Mouse (Mus musculus) thymus, postnatal 4 days (tissue): ENCODE measurements around the gene Get4.

Source experiments
- DNase-seq: peaks from one replicate; pipeline ENCODE4 v3.0.0; 2021

Gene Get4

DNA sequence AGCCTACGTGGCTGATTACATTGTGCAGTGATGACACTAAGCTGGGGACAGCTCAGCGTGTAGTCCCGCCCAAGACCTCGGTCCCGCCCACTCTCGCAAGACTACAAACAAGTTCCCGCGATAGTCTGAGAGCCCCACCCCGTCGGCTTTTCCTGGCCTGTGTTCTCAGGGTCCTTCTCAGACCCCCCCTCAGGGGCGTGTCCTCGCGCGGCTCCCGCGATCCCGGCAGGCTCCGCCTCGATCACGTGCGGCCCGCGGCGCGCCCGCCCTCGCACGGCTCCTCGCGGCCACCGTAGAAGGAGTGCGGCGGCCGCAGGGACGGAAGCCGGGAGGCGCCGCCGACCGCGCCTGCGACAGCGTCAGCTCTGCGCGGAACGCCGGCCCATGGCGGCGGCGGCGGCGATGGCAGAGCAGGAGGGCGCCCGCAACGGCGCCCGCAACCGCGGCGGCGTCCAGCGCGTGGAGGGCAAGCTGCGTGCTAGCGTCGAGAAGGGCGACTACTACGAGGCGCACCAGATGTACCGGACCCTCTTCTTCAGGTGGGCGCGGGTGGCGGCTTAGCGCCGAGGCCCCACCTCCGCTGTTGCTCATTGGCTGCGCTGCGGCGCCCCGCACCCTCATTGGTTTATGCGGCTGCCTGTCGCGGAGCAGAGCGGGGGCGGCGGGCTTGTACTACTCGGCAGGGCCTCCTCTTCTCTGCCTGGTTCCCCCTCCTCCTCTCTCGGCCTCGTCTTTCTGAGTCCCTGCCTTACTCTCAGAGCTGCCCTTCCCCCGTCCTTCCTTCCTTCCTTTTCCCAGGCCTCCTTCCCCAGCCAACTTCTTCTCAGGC is at the start of gene Get4:
Gene Get4, plus strand, starts transcription at position 244 of the 829 bp plus-strand sequence.
- peak; percentile 99 for DNase-seq

DNA sequence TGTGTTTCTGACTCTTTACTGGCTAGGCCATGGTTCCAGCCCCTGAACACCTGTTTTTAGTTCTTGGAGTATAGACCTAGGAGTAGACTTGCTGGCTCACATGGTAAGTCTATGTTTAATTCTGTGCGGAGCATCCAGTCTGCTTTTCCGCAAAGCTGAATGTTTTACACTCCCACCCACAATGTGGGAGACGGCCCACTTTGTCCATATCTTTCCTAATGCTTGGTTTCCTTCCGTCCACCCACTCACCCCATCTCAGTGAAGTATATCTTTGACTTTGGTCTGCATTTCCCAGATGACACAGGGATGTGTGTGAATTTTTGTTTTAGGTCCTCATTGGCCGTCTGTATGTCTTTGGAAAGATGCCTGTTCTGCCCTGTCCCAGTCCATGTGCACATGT is 48.8 kb upstream of the Get4 start:
- no peak for DNase-seq

- DNase-seq: no peak
Measured at GRCm38 (mm10) chr5:139206081-139206480, 46.0 kb upstream of the Get4 start.

DNA sequence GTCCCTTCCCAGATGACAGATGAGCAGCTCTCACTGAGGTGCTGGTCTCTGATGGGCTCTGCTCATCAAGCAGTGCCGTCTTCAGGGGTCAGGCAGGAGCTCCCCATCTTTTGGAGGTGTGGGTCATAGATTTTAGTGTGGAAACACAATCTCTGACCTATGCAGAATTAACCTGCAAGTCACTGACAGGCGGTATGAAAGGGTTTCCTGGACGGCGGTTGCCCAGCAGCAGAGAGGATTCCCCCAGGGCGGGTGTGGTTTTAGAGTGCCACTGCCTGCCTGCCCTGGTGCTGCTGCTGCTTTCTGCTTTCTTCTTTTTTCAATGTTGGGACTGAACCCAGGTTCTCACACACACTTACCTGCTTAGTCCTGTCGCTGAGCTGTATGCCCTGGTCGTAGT is 45.6 kb upstream of the Get4 start:
- DNase-seq: peak; percentile 37

DNA sequence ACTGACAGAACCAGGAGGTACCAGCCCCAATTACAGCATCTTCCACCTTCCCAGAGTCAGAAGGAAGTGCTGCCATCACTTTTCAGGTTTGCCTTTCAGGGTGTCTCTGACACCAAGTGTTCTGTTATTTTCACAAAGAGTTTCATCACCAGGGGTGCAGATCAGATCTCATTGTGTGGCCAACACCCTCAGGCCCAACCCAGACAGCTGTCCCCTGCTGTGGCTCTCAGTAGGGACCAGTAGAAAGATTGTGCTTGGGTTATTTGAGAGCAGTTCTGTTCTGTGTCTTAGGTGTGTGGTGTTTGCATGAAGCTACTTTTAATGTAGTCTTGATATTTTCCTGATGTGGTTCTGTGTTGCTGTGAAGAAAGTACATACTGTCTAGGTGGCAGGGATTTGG is 43.9 kb upstream of the Get4 start:
- no peak for DNase-seq

DNA sequence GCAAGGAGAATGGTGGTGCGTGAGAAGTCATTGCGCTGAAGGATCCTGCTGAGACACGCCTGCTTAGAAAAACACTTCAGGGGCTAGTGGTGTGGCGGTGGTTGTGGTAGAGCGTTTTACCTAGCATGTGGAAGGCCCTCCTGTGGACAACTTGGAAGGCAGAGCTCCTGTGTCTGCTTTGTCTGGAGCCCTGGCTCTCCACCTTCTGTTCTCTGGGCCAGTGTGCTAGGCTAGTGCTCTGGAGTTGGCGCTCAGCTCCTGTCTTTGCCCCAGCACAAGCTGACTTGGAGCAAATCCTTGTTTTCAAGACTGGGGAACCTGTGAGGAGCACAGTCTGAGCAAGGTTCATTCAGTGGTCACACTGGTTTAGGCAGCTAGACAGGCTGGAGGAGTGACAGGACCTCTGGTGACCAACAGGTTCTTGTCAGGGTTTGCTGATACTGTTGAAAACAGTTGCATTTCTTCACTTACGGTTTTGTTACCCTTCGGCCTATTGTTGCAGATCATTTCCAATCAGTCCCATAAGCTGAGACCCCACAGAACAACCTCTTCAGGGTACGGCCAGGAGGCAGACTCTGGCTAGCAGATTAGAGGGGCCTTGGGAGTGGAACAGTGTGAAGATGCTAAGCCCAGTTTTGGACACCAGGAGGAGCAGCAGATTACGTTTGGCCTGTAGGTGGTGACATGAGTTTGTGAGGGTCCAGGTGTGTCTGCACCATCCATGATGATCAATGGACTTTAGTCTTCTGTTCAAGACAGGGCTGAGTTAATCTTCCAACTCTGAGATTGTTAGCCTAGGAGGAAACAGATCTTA is 43.0 kb upstream of the Get4 start:
- DNase-seq: peak; percentile 29

DNA sequence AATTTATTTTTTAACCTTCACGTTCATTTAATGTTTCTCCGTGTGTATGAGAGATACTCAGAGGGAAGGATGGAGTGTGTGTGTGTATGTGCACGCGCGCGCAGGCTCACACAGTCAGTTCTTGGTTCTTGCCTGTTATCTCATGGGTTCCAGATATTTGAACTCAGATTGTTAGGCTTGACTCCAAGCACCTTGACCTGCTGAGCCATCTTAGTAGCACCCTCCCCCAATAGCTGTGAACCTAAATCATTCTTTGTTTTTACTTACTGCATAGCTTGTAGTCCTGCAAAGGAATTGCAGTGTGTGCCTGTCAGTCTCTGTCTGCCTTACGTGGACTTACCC is 42.5 kb upstream of the Get4 start:
- no peak for DNase-seq

DNA sequence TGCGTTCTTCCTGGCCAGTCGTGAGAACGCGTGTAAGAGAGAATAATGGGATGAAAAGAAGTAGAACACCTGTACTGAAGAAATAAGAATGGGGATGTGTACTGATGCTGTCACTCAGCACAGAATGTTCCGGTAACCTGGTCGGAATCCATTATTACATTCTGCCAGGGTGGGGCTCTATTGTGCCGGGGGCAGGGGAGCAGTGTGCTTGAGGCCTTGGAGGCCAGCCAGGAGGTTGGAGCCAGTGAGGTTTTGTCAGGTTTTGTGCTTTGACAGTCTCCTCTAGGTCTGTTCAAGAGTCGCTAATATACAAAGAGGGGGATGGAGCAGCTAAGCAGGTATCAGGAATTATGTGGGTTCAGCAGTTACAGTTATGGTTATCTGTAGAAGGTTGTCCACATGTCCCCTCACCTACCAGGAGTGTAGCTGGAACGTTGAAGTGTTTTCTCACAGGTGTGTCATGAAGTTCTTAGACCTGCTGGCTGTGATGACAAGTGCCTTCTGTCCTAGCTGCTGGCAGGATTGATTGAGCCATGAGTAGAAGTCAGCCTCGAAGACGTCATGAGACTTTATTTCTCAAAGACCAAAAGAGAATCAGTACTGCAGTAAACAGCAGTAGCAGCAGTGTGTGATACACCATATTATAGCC is 40.3 kb upstream of the Get4 start:
- no peak for DNase-seq

DNA sequence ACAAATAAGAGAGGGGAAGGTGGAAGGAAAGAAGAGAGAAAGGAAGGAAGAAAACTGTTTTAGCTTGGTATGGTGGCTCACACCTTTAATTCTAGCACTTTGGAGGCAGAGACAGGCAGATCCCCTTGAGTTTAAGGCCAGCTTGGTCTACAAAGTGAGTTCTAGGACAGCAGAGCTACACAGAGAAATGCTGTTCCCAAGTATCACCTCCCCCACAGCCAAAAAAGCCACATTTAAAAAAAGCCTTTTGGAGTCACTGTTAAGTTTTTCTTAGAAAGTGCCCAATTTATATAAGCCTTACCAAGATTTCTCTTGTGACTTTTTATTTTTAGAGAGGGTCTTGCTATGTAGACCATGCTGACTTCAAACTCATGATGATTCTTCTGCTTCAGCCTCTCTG is 37.8 kb upstream of the Get4 start:
- no peak for DNase-seq

- DNase-seq: no peak
Measured at GRCm38 (mm10) chr5:139215184-139215583, 36.9 kb upstream of the Get4 start.

DNA sequence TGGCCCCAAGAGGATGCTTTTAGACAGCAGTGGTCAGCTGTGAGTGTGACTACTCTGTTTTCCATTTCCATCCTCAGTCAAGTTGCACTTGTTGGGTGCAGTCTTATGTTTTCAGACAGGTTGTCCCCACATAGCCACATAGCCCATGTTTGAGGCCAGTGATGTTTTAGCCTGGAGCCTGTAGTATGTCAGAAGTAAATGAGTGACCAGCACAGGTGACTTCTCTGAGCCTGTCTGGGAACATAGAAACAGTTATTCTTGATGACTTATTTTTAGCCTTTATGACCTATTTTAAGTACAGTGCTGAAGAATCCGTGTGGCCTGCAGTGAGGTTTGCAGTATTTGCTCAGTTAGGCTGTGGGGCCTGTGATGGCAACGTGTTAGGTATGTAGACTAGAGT is 36.0 kb upstream of the Get4 start:
- no peak for DNase-seq

- DNase-seq: no peak
Measured at GRCm38 (mm10) chr5:139216774-139217173, 35.4 kb upstream of the Get4 start.

GRCm38 (mm10) chr5:139220006-139220515 is 32.1 kb upstream of the Get4 start:
- no peak for DNase-seq

- DNase-seq: no peak
Measured at GRCm38 (mm10) chr5:139220610-139221009, 31.5 kb upstream of the Get4 start.

DNA sequence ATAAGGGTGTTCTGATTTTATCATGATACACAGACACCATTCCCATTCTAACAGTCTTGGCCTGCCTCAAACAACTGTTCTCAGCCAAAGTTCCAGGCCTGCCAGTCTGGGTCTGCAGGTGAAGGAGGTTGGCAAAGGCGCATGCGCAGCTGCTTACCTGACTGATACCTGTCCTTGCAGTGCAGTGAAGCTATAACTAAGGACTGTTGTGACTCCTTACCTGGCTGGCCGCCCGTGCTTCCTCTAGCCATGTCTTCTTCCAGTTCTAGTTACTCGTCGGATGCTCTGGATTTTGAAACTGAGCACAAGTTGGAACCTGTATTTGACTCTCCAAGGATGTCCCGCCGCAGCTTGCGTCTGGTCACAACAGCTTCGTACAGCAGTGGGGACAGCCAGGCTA is 28.8 kb upstream of the Get4 start:
- DNase-seq: no peak

DNA sequence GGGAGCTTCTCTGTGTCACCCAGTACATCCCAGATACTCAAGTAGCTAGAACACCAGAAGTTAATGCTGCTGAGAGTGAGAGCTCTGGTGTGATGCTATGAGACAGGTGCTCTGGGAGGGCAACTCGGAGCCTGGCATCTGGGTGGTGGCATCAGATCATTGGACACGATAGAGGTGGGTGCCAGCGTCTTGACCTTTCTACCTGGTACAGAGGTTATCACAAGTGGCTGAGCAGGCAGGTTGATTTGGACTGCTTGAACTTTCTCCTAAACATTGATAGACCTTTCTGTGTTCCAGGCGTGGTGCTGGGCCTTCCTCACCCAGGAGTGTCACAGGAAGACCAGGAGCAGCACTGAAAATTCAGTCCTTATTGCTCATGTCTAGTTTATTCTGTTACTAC is 24.9 kb upstream of the Get4 start:
- no peak for DNase-seq

DNA sequence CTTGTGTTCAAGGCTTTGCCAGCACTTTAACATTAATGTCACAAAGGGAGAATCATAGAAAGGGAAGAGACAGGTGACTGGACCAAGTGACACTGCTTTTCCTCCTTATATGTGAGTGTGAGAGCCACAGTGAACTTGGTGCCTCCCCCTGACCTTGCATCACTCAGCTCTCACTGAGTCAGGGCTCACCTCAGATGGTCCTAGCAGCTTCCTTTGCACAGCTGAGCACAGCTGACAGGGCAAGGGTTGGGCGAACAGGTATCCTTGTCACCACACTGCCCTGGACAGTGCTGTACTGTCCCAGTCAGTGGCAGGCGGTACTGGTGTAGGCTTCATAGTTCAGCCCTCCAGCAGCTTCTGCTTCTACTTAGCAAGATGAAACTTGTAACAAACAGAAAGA is 24.5 kb upstream of the Get4 start:
- no peak for DNase-seq

DNA sequence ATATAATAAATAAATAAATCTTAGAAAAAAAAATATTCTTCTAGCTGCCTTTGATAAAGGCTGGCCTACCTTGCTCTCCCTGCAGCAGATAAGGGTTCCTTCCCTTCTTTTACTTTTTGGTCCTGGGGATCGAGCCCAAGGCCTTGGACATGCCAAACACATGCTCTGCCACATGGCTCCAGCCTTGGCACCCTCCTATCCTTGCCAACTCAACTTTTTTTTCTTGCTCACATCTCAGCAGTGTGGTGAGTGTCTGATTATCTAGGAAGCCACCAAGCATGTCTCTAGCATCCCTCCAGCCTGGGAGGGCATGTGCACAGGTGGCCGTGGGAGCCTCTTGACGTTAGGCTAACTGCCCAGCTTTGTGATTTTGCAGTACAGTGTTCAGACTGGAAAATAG is 23.8 kb upstream of the Get4 start:
- no peak for DNase-seq

DNA sequence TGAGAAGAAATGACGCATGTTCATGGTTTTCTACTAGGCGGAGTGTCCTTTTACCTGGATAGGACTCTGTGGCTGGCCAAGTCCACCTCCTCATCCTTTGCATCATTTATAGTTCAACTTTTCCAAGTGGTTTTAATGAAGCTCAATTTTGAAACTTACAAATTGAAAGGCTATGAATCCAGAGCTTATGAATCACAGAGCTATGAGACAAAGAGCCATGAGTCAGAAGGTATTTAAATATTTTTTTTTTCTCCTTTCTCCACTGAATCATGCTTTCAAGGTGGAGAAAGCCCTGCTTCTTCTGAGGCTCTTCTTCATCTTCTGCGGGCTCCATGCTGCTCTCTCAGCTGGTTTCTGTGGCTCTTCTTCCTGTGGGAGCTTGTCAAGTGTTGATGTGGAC is 22.4 kb upstream of the Get4 start:
- no peak for DNase-seq

DNA sequence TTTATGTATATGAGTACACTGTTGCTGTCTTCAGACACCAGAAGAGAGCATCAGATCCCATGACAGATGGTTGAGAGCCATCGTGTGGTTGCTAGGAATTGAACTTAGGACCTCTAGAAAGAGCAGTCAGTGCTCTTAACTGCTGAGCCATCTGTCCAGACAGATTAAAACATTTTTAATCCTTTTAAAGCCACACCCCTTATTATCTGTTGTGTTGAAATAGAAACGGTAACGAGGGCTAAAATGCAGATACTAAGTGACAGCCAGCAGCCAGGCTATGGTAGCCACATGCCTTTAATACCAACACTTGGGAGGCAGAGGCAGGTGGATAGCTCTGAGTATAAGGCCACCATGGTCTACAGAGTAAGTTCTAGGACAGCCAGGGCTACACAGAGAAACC is 20.0 kb upstream of the Get4 start:
- no peak for DNase-seq

DNA sequence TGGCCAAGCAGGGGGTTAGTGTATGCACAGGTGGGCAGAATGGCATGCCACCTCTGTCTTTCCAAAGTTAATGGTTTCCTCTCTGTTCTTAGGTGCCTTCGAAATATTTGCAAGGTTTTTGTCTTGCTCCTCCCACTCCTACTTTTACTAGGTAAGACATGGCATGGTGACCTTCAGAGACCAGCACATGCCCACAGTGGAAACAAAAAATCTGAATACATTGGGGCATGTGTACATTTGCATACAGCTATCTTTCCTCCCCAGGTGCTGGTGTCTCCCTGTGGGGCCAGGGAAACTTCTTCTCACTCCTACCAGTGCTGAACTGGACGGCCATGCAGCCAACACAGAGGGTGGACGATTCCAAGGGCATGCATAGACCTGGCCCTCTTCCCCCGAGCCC is 17.7 kb upstream of the Get4 start:
- no peak for DNase-seq

DNA sequence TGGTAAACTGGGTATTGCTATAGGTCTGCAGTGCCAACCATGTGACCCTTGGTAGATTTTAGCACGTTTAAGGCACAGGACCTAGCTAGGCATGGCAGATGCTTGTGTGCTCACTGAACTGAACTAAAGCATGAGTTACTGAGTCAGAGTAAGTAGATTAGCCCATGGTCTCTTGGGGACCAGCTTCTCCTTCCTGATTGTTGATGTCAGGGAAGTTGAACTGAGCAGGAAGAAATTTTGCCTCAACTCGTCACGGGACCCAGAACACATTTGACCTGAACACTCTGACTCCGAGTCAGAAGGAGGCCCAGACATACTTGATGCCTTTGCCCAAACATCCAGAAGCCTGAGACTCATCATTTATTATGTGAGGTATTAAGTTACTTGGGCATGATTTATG is 14.7 kb upstream of the Get4 start:
- DNase-seq: no peak

DNA sequence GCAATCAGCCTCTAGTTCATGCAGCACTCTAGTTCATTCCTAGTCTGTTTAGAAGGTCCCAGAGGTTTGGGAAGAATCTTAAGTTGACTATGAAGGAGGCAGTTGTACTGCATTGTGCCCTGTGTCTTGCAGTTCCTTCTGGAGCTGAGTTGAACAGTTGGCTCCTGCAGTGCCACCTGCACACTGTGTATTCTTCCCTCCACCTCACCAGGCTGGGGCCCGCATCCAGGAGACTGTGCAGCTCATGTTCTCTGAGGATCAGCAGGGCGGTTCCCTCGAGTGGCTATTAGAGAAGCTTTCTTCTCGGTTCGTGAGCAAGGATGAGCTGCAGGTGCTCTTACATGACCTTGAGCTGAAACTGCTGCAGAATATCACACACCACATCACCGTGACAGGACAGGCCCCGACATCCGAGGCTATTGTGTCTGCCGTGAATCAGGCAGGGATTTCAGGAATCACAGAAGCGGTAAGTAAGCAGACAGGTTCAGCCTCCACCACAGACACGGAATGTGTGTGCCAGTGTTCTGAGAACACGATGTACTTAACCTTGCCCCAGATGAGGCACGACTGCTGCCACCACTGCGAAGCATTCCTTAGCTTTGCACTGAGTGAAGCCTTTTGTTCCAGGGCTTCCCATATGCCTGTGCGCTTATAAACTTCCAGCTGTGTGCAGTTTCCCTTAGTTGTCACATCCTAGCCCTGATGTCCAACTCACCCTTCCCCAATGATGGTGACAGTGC is 10.9 kb upstream of the Get4 start:
- DNase-seq: no peak
